Mouse (Mus musculus): Measurements from ENCODE around the gene Ankrd26. TPM values are rescaled to one million over a fixed set of nuclear protein-coding genes. Genes with fewer than 3 reads are reported as not detected.
"Not testable (repeated sequence)": the region's sequence is repeated elsewhere in the genome, so short reads cannot be mapped to it uniquely, and the experiment has no call there.

The Ankrd26 gene
- 18.8 and 20.4 TPM in 2 replicates for polyA plus RNA-seq (2016; fragmentation: Nextera tagmentation; extraction: Ambion mirVana)

GRCm38 (mm10) chr6:118561745-118562609 is at the start of gene Ankrd26:
Gene Ankrd26, minus strand, starts transcription at chr6:118562226.
- WGBS = 6% methylated on average over 54 of the region's 54 CpGs

GRCm38 (mm10) chr6:118608906-118609305 is 46.9 kb upstream of the Ankrd26 start:
- H3K36me3 ChIP-seq (replicated peaks) = no peaks in the 10 kb centered on the region
- H3K9me3 ChIP-seq = no peaks in the 10 kb centered on the region
- H3K27ac ChIP-seq (replicated peaks) = no peak overlapping the region
- no peak overlapping the region for H3K4me3 ChIP-seq
- H3K27me3 ChIP-seq (replicated peaks; ENCODE audit: low read depth, poor library complexity, severe bottlenecking) = no peaks in the 10 kb centered on the region
- no peak for DNase-seq (ENCODE audit: low spot score)
- H3K4me1 ChIP-seq = no peaks in the 10 kb centered on the region
- 84% methylated on average over 6 of the region's 6 CpGs for WGBS

More at GRCm38 (mm10) chr6:118561745-118562609, at the start of gene Ankrd26:
- Histone ChIP-seq H3K9me3 (no peaks in the 10 kb centered on the region), H3K36me3 (replicated peaks) (peaks cover 29% of the 10 kb centered on the region), H3K4me1 (peaks cover 35% of the 10 kb centered on the region), H3K4me3 (peak within 1 kb of the TSS; percentile 82), H3K27me3 (replicated peaks; ENCODE audit: low read depth, poor library complexity, severe bottlenecking) (no peaks in the 10 kb centered on the region), H3K27ac (replicated peaks) (peak within 1 kb of the TSS; percentile 90)
- peak; percentile 95 for DNase-seq (ENCODE audit: low spot score)

GRCm38 (mm10) chr6:118605974-118606373 is 43.9 kb upstream of the Ankrd26 start:
- no peaks in the 10 kb centered on the region for H3K27me3 ChIP-seq (replicated peaks; ENCODE audit: low read depth, poor library complexity, severe bottlenecking)
- no peaks in the 10 kb centered on the region for H3K4me1 ChIP-seq
- H3K27ac ChIP-seq (replicated peaks) = no peak overlapping the region
- H3K4me3 ChIP-seq = no peak overlapping the region
- H3K36me3 ChIP-seq (replicated peaks) = no peaks in the 10 kb centered on the region
- no peak for DNase-seq (ENCODE audit: low spot score)
- 69% methylated on average over 7 of the region's 7 CpGs for WGBS
- H3K9me3 ChIP-seq = no peaks in the 10 kb centered on the region

GRCm38 (mm10) chr6:118603825-118604224 is 41.8 kb upstream of the Ankrd26 start:
- no peak for DNase-seq (ENCODE audit: low spot score)
- no peaks in the 10 kb centered on the region for H3K9me3 ChIP-seq
- H3K27me3 ChIP-seq (replicated peaks; ENCODE audit: low read depth, poor library complexity, severe bottlenecking) = no peaks in the 10 kb centered on the region
- H3K36me3 ChIP-seq (replicated peaks) = no peaks in the 10 kb centered on the region
- H3K4me1 ChIP-seq = no peaks in the 10 kb centered on the region
- 95% methylated on average over 7 of the region's 7 CpGs for WGBS
- H3K27ac ChIP-seq (replicated peaks) = no peak overlapping the region
- H3K4me3 ChIP-seq = no peak overlapping the region

- Histone ChIP-seq H3K4me1 (peaks cover 17% of the 10 kb centered on the region), H3K4me3 (no peak overlapping the region), H3K27ac (replicated peaks) (no peak overlapping the region), H3K36me3 (replicated peaks) (no peaks in the 10 kb centered on the region; the same call in 1 of the 2 replicates), H3K27me3 (replicated peaks; ENCODE audit: low read depth, poor library complexity, severe bottlenecking) (peaks cover 55% of the 10 kb centered on the region), H3K9me3 (no peaks in the 10 kb centered on the region)
- no peak for DNase-seq (ENCODE audit: low spot score)
- 68% methylated on average over 9 of the region's 9 CpGs for WGBS
Measured at GRCm38 (mm10) chr6:118595681-118596055, 33.6 kb upstream of the Ankrd26 start.

GRCm38 (mm10) chr6:118594833-118595680 is 33.0 kb upstream of the Ankrd26 start:
- no peak overlapping the region for H3K27ac ChIP-seq (replicated peaks)
- no peaks in the 10 kb centered on the region for H3K9me3 ChIP-seq
- peaks cover 17% of the 10 kb centered on the region for H3K4me1 ChIP-seq
- no peak overlapping the region for H3K4me3 ChIP-seq
- no peaks in the 10 kb centered on the region; the same call in 1 of the 2 replicates for H3K36me3 ChIP-seq (replicated peaks)
- WGBS = 91% methylated on average over 10 of the region's 10 CpGs
- DNase-seq (ENCODE audit: low spot score) = no peak
- peaks cover 57% of the 10 kb centered on the region for H3K27me3 ChIP-seq (replicated peaks; ENCODE audit: low read depth, poor library complexity, severe bottlenecking)

GRCm38 (mm10) chr6:118594070-118594469 is 32.0 kb upstream of the Ankrd26 start:
- no peak for DNase-seq (ENCODE audit: low spot score)
- Histone ChIP-seq H3K36me3 (replicated peaks) (no peaks in the 10 kb centered on the region; the same call in 1 of the 2 replicates), H3K27me3 (replicated peaks; ENCODE audit: low read depth, poor library complexity, severe bottlenecking) (peaks cover 57% of the 10 kb centered on the region), H3K4me1 (peaks cover 17% of the 10 kb centered on the region), H3K9me3 (no peaks in the 10 kb centered on the region), H3K27ac (replicated peaks) (peak overlapping the region; percentile 16; the same call in 1 of the 2 replicates), H3K4me3 (peak overlapping the region; percentile 63)
- 32% methylated on average over 10 of the region's 10 CpGs for WGBS

GRCm38 (mm10) chr6:118593377-118594061 is 31.5 kb upstream of the Ankrd26 start:
- WGBS = under 1% methylated on average over 34 of the region's 34 CpGs
- peak overlapping the region; percentile 16 for H3K27ac ChIP-seq (replicated peaks)

GRCm38 (mm10) chr6:118592662-118593376 is 30.8 kb upstream of the Ankrd26 start:
- Histone ChIP-seq H3K27ac (replicated peaks) (no peak overlapping the region), H3K36me3 (replicated peaks) (no peaks in the 10 kb centered on the region; the same call in 1 of the 2 replicates), H3K4me1 (peaks cover 22% of the 10 kb centered on the region), H3K9me3 (no peaks in the 10 kb centered on the region), H3K27me3 (replicated peaks; ENCODE audit: low read depth, poor library complexity, severe bottlenecking) (peaks cover 57% of the 10 kb centered on the region), H3K4me3 (peak overlapping the region; percentile 63)
- 21% methylated on average over 21 of the region's 21 CpGs for WGBS
- DNase-seq (ENCODE audit: low spot score) = peak; percentile 19

More at GRCm38 (mm10) chr6:118593377-118594061, 31.5 kb upstream of the Ankrd26 start:
- no peaks in the 10 kb centered on the region for H3K9me3 ChIP-seq
- H3K36me3 ChIP-seq (replicated peaks) = no peaks in the 10 kb centered on the region; the same call in 1 of the 2 replicates
- H3K27me3 ChIP-seq (replicated peaks; ENCODE audit: low read depth, poor library complexity, severe bottlenecking) = peaks cover 57% of the 10 kb centered on the region
- peak overlapping the region; percentile 63 for H3K4me3 ChIP-seq
- DNase-seq (ENCODE audit: low spot score) = peak; percentile 54
- peaks cover 17% of the 10 kb centered on the region for H3K4me1 ChIP-seq

GRCm38 (mm10) chr6:118578741-118579140 is 16.7 kb upstream of the Ankrd26 start:
- H3K9me3 ChIP-seq = peaks cover 15% of the 10 kb centered on the region
- DNase-seq (ENCODE audit: low spot score); H3K4me1 ChIP-seq; H3K27me3 ChIP-seq (replicated peaks; ENCODE audit: low read depth, poor library complexity, severe bottlenecking); H3K4me3 ChIP-seq; H3K36me3 ChIP-seq (replicated peaks); H3K27ac ChIP-seq (replicated peaks): not testable (repeated sequence)
- WGBS = 84% methylated on average over 4 of the region's 4 CpGs

GRCm38 (mm10) chr6:118574351-118574750 is 12.3 kb upstream of the Ankrd26 start:
- H3K27me3 ChIP-seq (replicated peaks; ENCODE audit: low read depth, poor library complexity, severe bottlenecking) = no peaks in the 10 kb centered on the region
- WGBS = 80% methylated on average over 6 of the region's 6 CpGs
- no peaks in the 10 kb centered on the region for H3K36me3 ChIP-seq (replicated peaks)
- H3K27ac ChIP-seq (replicated peaks) = no peak overlapping the region
- no peak for DNase-seq (ENCODE audit: low spot score)
- peaks cover 6% of the 10 kb centered on the region; the same call in 1 of the 2 replicates for H3K4me1 ChIP-seq
- no peak overlapping the region for H3K4me3 ChIP-seq
- peaks cover 15% of the 10 kb centered on the region for H3K9me3 ChIP-seq

Measured in embryonic facial prominence, embryonic 10.5 days (tissue).